Mouse (Mus musculus) adrenal gland, postnatal 14 days (tissue): ENCODE data around the gene Sik1. TPM values are rescaled to one million over a fixed set of nuclear protein-coding genes. Genes with fewer than 3 reads are reported as not detected.

ENCODE experiments used
- DNase-seq: peaks from one replicate; pipeline ENCODE4 v3.0.0; 2021; ENCODE audit warnings: mixed read lengths
- total RNA-seq: library from RNA; stranded (reverse); gene quantifications from 2 replicates; pipeline ENCODE4 v1.2.3, GENCODE M21; 2021

Gene Sik1
- total RNA-seq, 1 experiment from 2014 or later, result 100 TPM

DNA sequence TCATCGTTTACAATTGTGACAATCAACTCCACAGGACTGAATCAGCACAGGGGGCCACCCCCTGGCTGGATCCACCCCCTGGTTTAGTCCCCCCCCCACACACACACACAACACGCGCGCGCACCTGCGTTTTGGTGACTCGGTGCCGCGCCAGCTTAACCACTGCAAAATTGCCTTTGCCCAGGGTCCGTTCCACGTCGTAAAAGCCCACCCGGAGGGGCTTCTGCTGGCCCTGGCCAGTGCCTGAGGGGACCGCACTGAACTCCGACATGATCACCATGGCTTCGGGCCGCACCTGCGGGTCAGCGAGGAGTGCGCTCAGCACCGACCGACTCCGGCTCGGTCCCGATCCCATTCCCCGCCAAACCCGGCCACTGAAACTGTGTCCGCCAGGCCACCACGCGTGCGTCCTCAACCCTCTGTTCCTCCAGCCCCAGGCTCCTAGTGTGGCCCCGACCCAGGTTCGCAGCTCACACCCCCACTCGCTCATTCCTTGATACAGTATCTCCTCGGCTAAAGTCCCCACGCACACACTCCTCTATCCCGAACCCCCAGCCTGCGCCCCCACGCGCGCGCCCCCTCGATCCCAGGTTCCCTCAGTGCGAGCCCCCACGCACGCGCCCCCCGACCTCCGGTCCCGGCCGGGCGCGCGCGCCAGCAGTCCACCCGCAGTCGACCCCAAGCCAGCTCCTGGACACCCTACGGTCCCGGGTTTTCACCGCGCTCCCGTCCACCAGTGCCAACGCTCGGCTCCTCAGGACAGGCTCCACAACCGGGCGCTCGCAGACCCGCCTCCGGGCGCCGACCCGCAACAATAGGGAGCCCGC is 621 bp downstream of the Sik1 start:
- DNase-seq, result peak; percentile 69

DNA sequence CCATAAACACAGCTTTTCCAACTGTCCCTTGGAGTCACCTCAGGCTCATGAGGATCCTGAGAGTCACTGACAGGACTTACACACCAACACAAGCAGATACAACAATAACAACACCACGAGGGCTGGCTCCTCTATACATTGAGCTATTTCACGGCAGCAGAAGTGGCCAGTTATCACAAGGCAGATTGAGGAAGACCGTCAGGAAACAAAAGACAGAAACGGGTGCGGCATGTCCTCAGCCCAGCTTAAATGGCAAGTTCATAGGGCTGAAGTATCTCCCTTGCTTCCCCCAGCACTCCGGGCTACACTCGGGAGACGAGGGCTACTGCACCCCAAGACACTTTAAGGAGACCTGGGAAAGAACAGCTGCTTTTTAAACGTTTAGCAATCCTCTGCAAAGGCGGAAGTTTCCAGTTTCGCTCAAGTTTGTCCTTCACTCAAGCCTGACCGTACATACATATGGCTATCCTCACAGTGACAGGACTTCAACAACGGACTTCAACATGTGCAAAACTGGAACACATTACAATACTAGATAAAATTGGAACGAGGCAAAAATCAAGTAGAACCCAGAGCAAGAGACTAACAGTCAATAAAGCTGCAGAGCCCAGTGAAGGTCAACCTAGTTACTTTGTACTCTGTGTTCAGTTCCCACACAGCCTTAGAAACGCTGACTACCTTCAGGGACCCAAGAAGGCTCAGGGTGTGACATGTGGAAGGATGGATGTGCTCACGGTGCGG is 2.0 kb downstream of the Sik1 start:
- no peak for DNase-seq

DNA sequence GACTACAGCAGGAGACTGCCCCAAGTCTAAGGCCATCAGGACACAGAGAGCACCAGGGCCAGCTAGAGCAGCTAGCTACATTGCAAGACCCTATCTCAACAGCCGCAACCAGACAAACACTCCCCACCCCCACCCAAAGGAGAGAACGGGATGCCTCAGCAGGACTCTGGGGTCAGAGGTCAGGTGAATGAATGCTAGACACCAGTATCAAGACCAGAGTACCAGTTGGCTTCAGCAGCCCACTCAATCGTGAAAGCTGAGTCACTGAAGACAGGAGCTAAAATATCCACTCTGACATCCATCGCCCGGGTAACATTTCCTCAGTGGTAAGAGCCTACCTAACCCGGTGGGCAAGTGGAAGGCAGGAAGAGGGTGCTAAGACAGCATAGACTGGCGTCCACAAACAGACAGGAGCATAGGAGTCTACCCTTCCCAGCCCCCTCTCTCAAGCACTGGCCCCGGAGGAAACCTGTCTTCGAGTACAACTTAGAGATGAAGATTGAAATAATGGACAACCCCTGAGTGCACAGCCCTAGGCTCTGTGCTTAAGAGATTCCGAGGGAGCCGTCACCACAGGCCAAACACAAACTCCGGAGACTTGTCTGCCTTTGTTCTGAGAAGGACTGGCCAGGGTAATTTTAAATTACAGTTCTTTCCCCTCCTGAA is 2.7 kb downstream of the Sik1 start:
- DNase-seq, result no peak

DNA sequence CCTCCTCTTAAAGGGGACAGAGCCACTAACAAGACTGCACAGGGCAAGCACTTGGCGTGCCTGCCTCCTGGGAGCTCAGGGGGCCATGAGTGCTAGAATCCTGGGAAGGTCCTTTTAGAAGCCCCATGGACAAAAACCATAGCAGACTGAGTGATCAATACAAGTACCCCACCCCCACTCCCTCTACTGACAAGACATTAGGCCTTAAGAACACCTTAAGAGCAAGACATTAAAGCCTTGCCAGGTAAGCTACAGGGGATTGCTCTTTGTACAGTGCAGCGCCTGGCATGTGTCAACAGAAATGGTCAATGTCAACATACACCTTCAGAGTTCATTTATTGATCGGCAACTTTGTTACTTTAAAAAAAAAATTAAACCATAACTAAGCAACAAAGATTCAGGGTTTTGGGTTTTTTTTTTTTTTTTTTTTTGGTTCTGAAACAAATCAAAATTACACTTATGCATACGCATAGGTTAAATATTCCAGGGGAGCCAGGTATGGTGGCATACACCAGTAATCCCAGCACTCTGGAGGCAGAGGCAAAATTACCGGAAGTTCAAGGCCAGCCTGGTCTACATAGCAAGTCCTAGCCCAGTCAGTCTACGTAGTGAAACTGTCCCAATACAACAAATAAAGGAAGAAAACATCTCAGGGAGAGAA is 3.7 kb downstream of the Sik1 start:
- DNase-seq, result no peak

DNA sequence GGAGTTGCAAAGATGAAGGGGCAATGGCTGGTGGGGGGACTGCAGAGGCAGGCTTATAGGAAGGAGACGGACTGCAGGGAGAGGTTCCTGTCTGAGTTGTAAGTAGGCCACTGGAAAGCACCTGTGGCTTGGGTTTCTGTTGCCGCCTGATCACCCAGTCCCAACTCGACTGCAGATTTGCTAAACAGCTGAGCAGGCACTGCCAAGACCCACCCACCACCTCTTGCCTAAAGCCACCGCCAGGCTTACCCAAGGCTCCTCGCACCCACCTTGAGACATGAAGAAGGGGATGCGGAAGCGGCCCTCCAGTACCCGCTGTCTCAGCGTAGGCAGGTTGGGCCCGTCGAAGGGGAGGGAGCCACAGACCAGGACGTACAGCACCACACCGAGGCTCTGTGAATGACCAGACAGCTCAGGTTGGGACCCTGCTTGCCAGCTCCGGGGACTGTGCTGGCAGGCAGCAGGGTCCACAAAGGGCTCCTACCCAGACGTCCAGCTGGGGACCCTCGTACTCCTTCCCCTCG is 5.1 kb downstream of the Sik1 start:
- no peak for DNase-seq

DNA sequence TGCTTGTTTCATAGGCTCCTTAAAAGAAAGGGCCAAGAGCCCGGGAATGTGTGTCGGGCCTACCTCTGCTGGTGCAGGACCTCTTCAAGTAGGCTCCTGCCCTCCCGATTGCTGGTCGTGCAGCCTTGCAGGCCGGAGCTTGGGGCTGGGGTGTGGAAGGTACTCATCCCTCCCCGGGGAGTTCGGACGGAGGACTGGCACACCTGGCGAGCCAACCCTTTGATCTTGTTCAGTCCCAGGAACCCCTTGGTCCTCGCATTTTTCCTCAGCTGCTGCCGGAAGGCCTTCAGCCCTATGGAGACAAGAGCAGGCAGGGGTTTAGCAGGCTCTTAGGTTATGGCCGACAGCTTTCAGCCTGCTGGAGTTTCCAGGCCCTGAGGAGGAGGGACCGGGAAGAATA is 8.6 kb downstream of the Sik1 start:
- no peak for DNase-seq

DNA sequence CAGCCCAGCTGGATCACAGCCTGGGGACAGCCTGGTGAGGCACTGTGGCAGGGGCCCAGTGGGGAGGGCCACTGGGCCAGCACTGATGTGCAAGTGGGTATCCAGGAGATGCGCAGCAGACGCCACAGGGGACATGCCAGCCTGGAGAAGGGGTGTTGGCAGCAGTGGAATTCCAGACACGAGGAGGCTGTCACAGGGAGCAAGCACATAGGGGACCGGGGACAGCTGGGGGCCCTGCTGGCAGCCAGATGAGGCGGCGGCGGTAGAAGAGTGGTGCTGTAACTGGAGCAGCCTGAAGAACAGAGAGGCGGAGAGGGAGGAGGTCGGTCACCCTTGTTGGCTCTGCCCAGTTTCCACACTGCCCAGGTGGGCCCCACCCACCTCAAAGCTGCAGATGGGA is 9.3 kb downstream of the Sik1 start:
- no peak for DNase-seq

DNA sequence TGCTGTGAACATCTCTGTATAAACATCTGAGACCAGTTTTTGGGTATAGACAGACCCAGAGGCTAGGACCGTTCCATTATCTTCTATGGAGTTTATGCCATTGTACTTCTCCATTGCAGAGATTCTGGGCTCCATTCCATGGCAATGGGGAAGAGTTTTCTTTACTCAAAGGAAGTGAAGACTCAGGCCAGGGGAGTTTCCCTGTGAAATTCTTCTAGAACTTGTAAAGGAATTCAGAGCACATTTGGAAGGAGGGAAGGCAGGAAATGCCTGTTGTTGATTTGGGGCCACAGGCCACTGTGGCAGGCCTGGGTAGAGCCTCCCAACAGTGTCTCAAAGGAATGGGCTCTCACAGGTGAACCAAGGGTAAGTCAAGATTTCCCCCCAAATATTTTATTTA is 11.7 kb downstream of the Sik1 start:
- DNase-seq, result no peak

DNA sequence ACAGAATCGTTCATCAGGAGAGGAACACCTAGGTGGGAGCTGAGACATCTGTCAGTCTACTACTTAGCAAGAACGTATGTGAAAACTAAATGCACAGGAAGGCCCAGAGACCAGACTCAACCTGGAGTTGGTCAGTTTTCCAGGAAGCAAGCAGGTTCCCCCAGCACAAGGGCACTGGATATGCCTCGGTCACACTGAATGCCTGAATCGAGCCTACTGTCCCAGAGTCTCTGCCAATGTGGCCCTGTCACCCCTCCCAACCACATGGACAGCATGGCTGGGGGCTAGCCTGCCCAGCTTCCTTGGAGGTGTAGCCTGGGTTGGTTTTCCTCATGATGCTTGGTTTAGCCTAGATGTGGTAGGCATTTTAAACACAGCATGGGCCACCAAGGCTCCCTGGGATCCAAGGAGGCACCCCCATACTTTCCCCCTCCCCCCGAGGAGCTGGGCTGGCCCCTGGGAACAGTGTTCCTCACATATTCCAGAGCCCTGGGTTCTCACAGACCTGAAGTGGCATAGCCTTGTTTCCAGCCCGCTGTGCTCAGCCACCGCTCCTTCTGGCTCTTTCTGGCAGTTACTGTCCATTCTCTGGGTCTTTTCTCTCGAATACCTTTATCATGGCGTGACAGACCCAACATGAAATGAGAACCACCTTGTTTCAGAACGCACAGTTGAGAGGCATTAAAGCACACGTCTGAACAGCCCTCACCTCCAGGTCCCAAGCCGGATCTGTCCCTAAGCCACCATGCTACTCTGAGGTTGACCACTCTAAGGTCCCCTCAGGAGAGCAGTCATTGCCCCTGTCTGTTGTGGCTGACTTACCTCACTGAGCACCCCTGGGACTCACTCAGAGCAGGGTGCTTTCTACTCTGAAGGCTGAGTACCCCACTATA is 12.4 kb downstream of the Sik1 start:
- no peak for DNase-seq

DNA sequence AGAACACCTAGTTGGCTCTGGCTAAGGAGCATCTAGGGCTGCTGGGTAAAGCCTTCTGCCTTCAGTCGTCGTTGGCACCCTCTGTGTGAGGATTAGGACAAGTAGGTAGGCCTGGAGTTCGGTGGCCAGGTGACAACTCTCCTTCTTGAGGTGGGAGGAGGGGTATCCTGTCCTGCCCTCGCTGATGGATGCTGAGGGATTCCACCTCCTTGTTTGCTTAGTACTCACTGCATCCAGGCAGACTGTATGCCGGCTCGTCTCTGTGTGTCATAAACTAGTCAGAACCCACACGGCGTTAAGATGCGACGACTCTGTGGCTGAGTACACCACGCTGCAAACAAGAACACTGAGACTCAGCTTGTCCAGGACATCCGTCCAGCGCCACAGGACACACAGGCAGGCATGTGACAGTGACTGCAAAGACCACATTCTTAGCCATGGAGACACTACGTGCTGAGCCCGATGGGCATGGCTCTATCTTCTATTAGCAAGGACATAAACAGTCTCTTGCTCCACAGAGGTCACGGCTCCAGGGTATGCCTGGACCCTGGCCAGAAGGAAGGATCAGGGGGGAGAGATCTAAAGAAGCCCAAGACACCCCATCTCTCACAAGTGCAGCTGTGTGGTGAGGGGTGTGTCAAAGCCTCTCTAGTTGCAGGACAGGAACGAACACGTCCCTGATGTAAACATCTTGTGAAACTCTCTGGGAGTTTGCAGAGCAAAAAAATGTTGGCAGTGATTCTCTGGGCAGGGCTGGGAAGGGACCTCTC is 13.6 kb downstream of the Sik1 start:
- DNase-seq, result no peak

DNA sequence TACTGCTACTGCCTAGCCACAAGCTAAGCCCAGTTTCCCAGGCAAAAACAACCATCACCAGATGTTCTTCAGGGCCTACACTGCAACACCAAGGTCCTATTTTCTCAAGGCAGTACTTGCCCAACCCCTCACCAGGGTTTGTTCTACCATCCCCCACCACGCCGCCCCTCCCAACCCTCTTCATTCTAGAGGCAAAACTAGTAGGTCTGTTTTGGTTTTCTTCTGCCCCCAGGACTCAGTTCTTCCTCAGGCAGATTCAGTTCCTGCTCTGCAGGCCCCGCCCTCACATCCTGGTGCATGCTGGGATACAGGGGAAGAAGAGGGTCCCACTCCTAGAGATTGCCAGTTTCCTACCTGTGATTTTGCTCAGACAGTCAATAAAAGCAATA is 14.2 kb downstream of the Sik1 start:
- no peak for DNase-seq

DNA sequence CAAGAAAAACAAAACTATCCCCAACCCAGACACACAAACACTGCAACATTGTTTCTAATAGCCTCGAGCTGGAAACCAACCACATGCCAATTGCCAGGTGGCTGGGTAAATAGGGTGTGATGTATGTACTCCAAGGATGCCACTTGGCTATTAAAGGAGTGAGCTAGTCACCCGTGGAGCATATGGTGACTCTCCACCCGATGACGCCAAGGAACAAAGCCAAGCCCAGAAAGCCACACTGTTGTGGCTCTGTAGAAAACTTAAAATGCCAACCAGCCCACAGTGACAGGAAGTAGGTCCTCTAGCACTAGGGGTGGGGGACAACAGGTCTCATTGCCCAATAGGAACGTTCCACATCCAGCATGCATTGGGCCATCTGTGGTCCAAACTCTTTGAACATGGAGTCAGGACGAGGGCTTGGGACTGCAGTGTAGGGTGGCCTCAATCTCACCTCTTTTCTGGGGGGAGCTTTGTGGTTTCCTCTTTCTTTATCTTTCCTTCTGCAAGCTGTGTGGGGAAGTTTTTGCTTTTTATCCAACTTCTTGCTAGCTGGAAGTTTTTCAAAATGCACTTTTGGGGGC is 15.1 kb downstream of the Sik1 start:
- no peak for DNase-seq

DNA sequence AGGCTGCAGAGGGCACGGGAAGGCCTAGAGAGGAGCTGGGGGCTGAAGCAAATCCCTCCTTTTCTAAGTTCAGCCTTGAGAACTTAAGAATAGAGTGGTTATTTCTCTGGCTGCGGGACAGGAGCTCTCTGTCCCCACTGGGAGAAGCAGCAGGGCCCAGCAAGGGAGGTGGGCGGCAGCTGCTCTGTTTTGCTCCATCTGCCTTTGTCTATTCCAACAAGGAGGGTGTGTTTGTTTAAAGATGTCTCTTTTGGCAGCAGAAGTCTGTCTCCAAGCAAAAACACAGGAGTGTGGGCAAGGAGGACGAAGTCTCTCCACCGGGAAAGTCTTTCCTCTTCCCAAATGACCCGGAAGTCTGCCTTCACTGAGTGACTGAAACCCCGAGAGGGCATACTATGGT is 18.8 kb downstream of the Sik1 start:
- DNase-seq, result no peak

DNA sequence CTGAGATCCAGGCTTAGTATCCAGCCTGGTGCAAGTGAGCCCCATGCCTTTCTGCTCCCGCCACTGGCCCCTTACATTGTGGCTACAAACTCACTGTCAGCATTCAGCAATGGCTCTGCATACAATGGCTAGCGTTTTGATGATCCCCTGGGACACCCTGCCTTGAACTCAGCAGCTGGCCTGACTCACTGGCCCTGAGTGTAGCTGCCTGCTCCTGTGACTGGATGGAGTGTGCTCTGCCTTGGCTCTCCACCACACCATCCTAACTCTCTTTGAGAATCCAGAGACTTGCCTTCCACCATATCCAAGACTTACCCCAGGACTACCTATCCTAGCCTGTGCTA is 19.4 kb downstream of the Sik1 start:
- DNase-seq, result peak; percentile 35

DNA sequence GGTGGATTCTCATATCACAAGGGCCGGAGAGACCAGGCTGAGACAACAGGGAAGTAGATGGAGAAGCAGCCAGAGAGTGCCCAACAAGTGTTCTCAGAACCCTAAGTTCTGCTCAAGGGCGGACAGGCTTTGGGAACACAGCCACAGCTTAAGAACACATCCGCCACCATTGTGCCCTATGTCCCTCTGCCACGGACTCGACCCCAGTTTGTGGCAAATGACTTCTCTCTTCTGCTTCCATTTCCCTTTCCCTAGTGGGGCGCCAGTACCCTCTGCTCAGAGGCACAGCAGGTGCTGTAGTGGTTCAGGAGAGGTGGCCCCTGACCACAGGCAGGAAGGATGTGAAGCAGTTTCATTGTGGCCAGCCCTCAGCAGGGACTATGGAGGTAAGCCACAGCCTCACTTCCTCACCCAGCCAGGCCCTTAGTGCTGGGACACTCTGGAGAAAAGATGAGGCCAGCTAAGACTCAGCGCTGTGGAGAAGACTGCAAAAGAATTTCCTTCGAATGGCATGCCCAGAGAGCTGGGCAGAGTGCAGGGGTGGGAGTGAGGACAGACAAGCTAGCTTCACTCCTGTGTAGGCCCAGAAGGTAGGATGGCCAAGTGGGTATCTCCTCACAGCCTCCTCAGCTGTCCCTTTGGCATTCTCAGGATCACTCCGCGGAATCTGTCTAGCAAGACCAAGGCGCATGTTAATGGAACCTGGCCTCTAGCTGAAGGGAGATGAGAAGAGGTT is 19.9 kb downstream of the Sik1 start:
- peak; percentile 27 for DNase-seq

DNA sequence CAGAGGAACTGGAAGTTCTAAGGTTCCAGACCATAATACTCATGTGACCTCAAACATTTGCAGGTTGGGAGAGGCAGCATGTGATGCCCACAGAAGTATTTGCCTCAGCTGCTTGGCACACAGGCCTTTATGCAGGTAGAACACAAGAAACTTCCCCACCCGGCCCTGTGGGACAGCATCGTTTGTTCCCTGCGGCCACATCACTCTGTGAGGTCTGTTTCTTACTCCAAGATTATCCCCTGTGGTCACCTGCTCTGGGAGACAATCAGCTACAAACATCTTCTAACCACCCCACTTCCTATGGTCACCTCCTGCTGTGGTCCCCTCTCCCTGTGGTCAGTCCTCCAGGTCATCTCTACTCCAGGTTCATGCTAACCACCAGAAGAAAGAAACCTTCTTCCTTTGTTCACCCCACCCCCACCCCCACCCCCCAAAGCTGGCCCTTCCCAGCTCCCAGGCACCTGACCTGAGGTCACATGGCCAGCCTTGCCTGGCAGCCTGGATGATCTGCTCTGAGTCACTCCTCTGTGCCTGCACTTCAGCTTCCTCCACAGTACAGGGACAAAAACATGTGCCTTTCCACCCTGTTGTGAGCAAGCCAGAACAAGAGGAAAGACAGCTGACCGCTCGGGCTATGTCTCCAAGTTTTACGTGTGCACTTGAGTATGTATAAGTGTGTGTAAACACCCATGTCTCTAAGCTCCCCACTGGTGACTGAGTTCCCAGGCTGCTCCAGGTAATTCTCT is 21.1 kb downstream of the Sik1 start:
- peak; percentile 72 for DNase-seq

DNA sequence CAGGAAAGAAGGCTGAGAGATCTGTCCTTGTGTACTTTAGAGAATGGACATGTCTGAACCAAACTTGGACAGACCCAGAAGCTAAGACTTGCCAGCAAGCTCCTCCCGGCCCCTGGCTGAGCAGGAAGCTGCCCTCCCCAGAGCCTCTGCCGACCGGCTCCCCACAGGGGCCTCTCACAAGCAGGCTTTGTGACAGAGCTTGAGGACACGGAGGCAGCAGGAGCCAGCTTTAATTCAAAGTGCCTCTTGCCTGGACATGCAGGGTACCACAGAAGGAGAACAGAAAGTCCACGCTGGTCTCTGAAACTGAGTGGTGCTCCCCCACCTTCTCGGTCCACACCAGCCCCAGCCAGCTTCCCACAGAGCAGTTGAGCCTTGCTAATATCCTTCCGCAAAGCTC is 21.9 kb downstream of the Sik1 start:
- peak; percentile 47 for DNase-seq

DNA sequence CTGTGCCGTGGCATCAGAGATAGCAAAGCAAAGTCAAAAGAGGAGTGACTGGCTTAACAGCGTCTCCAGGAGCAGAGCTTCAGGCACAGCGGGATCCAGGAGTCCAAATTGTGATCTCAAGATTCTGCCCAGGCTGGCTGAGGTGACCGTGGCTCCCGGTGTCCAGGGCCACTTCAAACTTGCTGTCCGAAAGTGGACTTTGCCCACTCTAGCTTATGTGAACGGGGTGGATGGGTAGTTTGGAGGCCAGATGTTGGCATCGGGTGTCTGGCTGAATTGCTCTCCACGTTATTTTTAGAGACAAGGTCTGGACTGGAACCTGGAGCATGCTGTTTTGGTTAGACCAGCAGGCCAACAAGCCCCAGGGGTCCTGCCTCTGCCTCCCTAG is 23.0 kb downstream of the Sik1 start:
- DNase-seq, result no peak
